Mouse (Mus musculus) MEL (cell line): ENCODE measurements around the gene Gm12394.

Experiments used
- BHLHE40 ChIP-seq: IDR thresholded peaks from 2 replicates; pipeline ENCODE4 v1.6.1; 2012; ENCODE audit warnings: low read depth, mild to moderate bottlenecking, inconsistent platforms, low read length, improper control_type of control experiment, borderline replicate concordance
- CTCF ChIP-seq, 3 experiments: IDR thresholded peaks in 2 of 3; conservative IDR thresholded peaks in 1 of 3; 2 replicates each; pipeline ENCODE4 v1.5.1; 2011 to 2012; ENCODE audit warnings: low read length in 3 of 3, low read depth in 2 of 3, mild to moderate bottlenecking in 2 of 3, improper control_type of control experiment in 1 of 3, inconsistent platforms in 1 of 3, mixed read lengths in 1 of 3, moderate library complexity in 1 of 3; ENCODE audit not compliant: control insufficient read depth in 1 of 3, insufficient read depth in 1 of 3, poor library complexity in 1 of 3, severe bottlenecking in 1 of 3
- ELF1 ChIP-seq: IDR thresholded peaks from 2 replicates; pipeline ENCODE4 v1.6.1; 2014; ENCODE audit warnings: low read depth, mild to moderate bottlenecking, inconsistent platforms, low read length, improper control_type of control experiment, moderate library complexity
- KAT2A ChIP-seq: conservative IDR thresholded peaks from 2 replicates; pipeline ENCODE4 v1.6.1; 2012; ENCODE audit warnings: low read depth, low read length, improper control_type of control experiment, inconsistent platforms
- MAZ ChIP-seq: IDR thresholded peaks from 2 replicates; pipeline ENCODE4 v1.6.1; 2012; ENCODE audit warnings: low read depth, mild to moderate bottlenecking, inconsistent platforms, low read length, improper control_type of control experiment
- POLR2A ChIP-seq, 2 experiments: IDR thresholded peaks; 2 replicates each; pipeline ENCODE4 v1.6.1; 2011 to 2012; ENCODE audit warnings: low read length in 2 of 2, mild to moderate bottlenecking in 2 of 2, control low read depth in 1 of 2, improper control_type of control experiment in 1 of 2, low read depth in 1 of 2, moderate library complexity in 1 of 2; ENCODE audit not compliant: control insufficient read depth in 1 of 2, insufficient read depth in 1 of 2, poor library complexity in 1 of 2

GRCm38 (mm10) chr4:42872151-42872550 is 15.6 kb upstream of the Gm12394 start:
- TF ChIP-seq MAZ, result no peak
- no peak for TF ChIP-seq POLR2A (IDR thresholded peaks at IDR 0.05; ENCODE audit: control insufficient read depth in 1 of 2, insufficient read depth in 1 of 2, low read depth in 1 of 2, low read length in 2 of 2, poor library complexity in 1 of 2)
- no peak for TF ChIP-seq BHLHE40
- no peak for TF ChIP-seq CTCF (IDR thresholded peaks at IDR 0.05 in 2 of 3, conservative IDR thresholded peaks at IDR 0.05 in 1 of 3; ENCODE audit: control insufficient read depth in 1 of 3, insufficient read depth in 1 of 3, low read depth in 2 of 3, low read length in 3 of 3, poor library complexity in 1 of 3, severe bottlenecking in 1 of 3)
- no peak for TF ChIP-seq ELF1
- no peak for TF ChIP-seq KAT2A
